Mouse (Mus musculus) lung, adult 2 months (tissue): ENCODE measurements around the gene Gid8. TPM values are rescaled to one million over a fixed set of nuclear protein-coding genes. Genes with fewer than 3 reads are reported as not detected.
"Not testable (repeated sequence)": the region's sequence is repeated elsewhere in the genome, so short reads cannot be mapped to it uniquely, and the experiment has no call there.

Experiments
- DNase-seq: peaks from one replicate; pipeline ENCODE4 v3.0.0; 2022
- H3K4me1 ChIP-seq: fragments of 200-500 bp; 2 replicates; pipeline ENCODE4 v1.6.1; 2011; ENCODE audit warnings: low read length; ENCODE audit not compliant: control insufficient read depth, insufficient read depth
- H3K4me3 ChIP-seq: fragments of 200-500 bp; replicated peaks from 2 replicates; pipeline ENCODE3; 2011; ENCODE audit warnings: low read depth, mild to moderate bottlenecking, control low read depth, low read length; ENCODE audit errors: extremely low read depth
- CTCF ChIP-seq: fragments of 200-500 bp; IDR thresholded peaks from 2 replicates; pipeline ENCODE4 v1.5.1; 2011; ENCODE audit warnings: mild to moderate bottlenecking, low read length, control low read depth; ENCODE audit not compliant: insufficient read depth
- POLR2A ChIP-seq: fragments of 200-500 bp; IDR thresholded peaks from 2 replicates; pipeline ENCODE4 v1.6.1; 2011; ENCODE audit warnings: low read depth, mild to moderate bottlenecking, control low read depth, low read length, borderline replicate concordance; ENCODE audit errors: extremely low read depth
- WGBS: fragments of 180-500 bp; shearing (Covaris S2); methylation state at CpG from one replicate; pipeline ENCODE4 v1.1.7; 2018; 5-methylcytosine and 5-hydroxymethylcytosine counted together
- polyA plus RNA-seq: library from polyadenylated mRNA; depleted of rRNA; stranded (reverse); fragments of >200 nt; gene quantifications from 2 replicates; pipeline ENCODE4 v1.2.3, GENCODE M21; 2012

The Gid8 gene
- polyA plus RNA-seq, 1 experiment: 27.8 TPM

GRCm38 (mm10) chr2:180710276-180711155, 599 bp downstream of the Gid8 start:
- TF ChIP-seq CTCF: no peak
- no peak for TF ChIP-seq POLR2A
- Histone ChIP-seq H3K4me1 (peaks cover 16% of the 10 kb centered on the region), H3K4me3 (peak overlapping the region; percentile 98)
- 1% methylated on average over 63 of the region's 64 CpGs for WGBS
- no peak for DNase-seq

- peaks cover 16% of the 10 kb centered on the region for H3K4me1 ChIP-seq
- TF ChIP-seq CTCF (no peak), POLR2A (no peak)
- no peak for DNase-seq
- H3K4me3 ChIP-seq: peak overlapping the region; percentile 15
- 66% methylated on average over 4 of the region's 4 CpGs for WGBS
Observed at GRCm38 (mm10) chr2:180711527-180711926, 1.6 kb downstream of the Gid8 start.

GRCm38 (mm10) chr2:180712037-180712689, 2.2 kb downstream of the Gid8 start:
- H3K4me1 ChIP-seq: peaks cover 16% of the 10 kb centered on the region
- TF ChIP-seq POLR2A (no peak), CTCF (no peak)
- H3K4me3 ChIP-seq: no peak overlapping the region
- DNase-seq: no peak
- 89% methylated on average over 5 of the region's 5 CpGs for WGBS

- DNase-seq, H3K4me3 ChIP-seq, H3K4me1 ChIP-seq: not testable (repeated sequence)
- WGBS: 74% methylated on average over 5 of the region's 5 CpGs
Observed at GRCm38 (mm10) chr2:180722748-180723147, 12.8 kb downstream of the Gid8 start.

- peaks cover 6% of the 10 kb centered on the region for H3K4me1 ChIP-seq
- WGBS: 59% methylated on average over 2 of the region's 2 CpGs
- H3K4me3 ChIP-seq: no peak overlapping the region
- DNase-seq: no peak
- TF ChIP-seq POLR2A (no peak), CTCF (no peak)
Observed at GRCm38 (mm10) chr2:180723865-180724264, 13.9 kb downstream of the Gid8 start.

- 6% methylated on average over 18 of the region's 18 CpGs for WGBS
- DNase-seq: peak; percentile 57
Observed at GRCm38 (mm10) chr2:180724585-180725413, 14.9 kb downstream of the Gid8 start, which contains the start of gene Slc17a9. Slc17a9 (plus strand) TSS chr2:180725263.

GRCm38 (mm10) chr2:180725414-180725778, 15.5 kb downstream of the Gid8 start:
- WGBS: 7% methylated on average over 6 of the region's 6 CpGs
- Histone ChIP-seq H3K4me1 (peaks cover 6% of the 10 kb centered on the region), H3K4me3 (peak overlapping the region; percentile 40)
- TF ChIP-seq CTCF (no peak), POLR2A (no peak)
- no peak for DNase-seq

More at GRCm38 (mm10) chr2:180724585-180725413, 14.9 kb downstream of the Gid8 start, which contains the start of gene Slc17a9:
- peak; percentile 24; the same call in 1 of the 2 replicates for TF ChIP-seq POLR2A
- no peak for TF ChIP-seq CTCF
- Histone ChIP-seq H3K4me3 (peak within 1 kb of the TSS; percentile 40), H3K4me1 (peaks cover 6% of the 10 kb centered on the region)

- DNase-seq: no peak
- Histone ChIP-seq H3K4me3 (no peak overlapping the region), H3K4me1 (peaks cover 6% of the 10 kb centered on the region)
- no peak for TF ChIP-seq POLR2A
- WGBS: 16% methylated on average over 8 of the region's 8 CpGs
Observed at GRCm38 (mm10) chr2:180725856-180726629, 16.1 kb downstream of the Gid8 start.
